Mouse (Mus musculus): ENCODE results near the gene Csk. TPM values are rescaled to one million over a fixed set of nuclear protein-coding genes. Genes with fewer than 3 reads are reported as not detected.
A peak's percentile ranks its signal among the peaks of the same experiment; 100 is the strongest.

Csk gene
- polyA plus RNA-seq, 1 experiment from 2014 or later = 29.9 TPM

- Histone ChIP-seq H3K9me3 (replicated peaks; ENCODE audit: control insufficient read depth, low read length) (peaks cover 2% of the 10 kb centered on the region; the same call in 1 of the 2 replicates), H3K27me3 (ENCODE audit: control insufficient read depth, insufficient read depth, low read length) (no peaks in the 10 kb centered on the region), H3K36me3 (ENCODE audit: control insufficient read depth, insufficient read depth) (no peaks in the 10 kb centered on the region), H3K4me3 (ENCODE audit: low read length) (no peak overlapping the region), H3K27ac (ENCODE audit: low read length) (no peak overlapping the region), H3K4me2 (ENCODE audit: low read depth, low read length) (no peak overlapping the region), H3K9ac (ENCODE audit: low read length) (no peak overlapping the region), H3K4me1 (ENCODE audit: control insufficient read depth, insufficient read depth, low read length) (no peaks in the 10 kb centered on the region)
- 47% methylated on average over 7 of the region's 7 CpGs for WGBS
- no peak for ATAC-seq (replicated peaks; ENCODE audit: extremely low read depth, insufficient read depth, low FRiP score)
Observed at GRCm38 (mm10) chr9:57664616-57665015, 11.2 kb upstream of the Csk start.

DNA sequence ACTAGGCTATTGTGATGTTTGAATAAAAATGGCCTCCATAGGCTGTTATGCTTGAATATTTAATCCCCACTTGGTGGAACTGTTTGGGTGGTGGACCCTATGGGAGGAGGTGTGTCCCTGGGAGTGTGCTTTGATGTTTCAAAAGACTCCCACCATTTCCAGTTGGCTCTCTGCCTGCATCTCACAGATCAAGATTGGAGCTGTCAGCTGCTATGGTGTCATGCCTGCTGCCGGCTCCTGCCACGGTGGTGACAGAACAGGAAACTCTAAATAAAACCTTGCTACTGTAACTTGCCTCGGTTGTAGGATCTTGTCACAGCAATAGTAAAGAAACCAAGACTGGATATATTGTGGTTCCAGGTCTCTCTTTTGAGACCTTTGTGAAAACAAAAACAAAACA lies 8.1 kb upstream of the Csk start:
- ATAC-seq (replicated peaks; ENCODE audit: extremely low read depth, insufficient read depth, low FRiP score) = no peak
- H3K4me1 ChIP-seq (ENCODE audit: control insufficient read depth, insufficient read depth, low read length) = no peaks in the 10 kb centered on the region
- no peak overlapping the region for H3K9ac ChIP-seq (ENCODE audit: low read length)
- no peak overlapping the region for H3K27ac ChIP-seq (ENCODE audit: low read length)
- no peaks in the 10 kb centered on the region for H3K27me3 ChIP-seq (ENCODE audit: control insufficient read depth, insufficient read depth, low read length)
- H3K36me3 ChIP-seq (ENCODE audit: control insufficient read depth, insufficient read depth) = no peaks in the 10 kb centered on the region
- no peak overlapping the region for H3K4me3 ChIP-seq (ENCODE audit: low read length)
- H3K9me3 ChIP-seq (replicated peaks; ENCODE audit: control insufficient read depth, low read length) = peaks cover 2% of the 10 kb centered on the region; the same call in 1 of the 2 replicates
- WGBS = 11% methylated on average over 3 of the region's 3 CpGs
- H3K4me2 ChIP-seq (ENCODE audit: low read depth, low read length) = no peak overlapping the region

DNA sequence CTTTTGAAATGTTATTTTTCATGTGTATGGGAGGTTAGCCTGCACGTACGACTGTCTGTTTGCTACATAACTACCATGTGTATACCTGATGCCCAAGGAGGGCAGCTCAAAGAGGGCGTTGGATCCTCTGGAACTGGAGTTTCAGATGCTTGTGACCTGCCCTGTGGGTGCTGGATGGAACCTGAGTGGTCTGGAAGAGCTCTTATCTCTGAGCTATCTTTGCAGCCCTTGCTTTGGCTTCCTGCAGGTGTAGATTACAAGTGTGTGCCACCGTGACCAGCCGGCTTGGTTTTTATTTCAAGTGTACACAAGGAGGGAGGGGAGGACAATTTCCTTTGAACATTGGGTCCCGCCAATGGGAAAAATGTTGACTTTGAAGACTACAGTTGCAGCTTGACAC lies 7.1 kb upstream of the Csk start:
- no peak for ATAC-seq (replicated peaks; ENCODE audit: extremely low read depth, insufficient read depth, low FRiP score)

DNA sequence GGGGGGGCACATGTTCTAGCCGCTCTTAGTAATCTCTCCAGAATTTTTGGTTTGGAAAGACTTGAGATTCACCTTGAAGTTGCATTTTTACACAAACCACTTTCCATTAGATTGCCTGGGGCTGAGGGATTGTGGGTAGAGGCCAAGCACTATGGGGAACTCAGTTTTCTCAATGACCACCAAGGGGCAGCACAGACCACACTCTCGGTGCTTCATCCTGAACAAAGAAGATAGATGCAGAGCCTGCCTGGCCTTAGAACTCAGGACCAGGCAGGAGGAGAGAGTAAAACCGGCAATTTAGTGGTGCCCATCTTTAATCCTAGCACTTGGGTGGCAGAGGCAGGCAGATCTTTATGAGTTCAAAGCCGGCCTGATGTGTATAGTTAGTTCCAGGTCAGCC lies 6.3 kb upstream of the Csk start:
- ATAC-seq (replicated peaks; ENCODE audit: extremely low read depth, insufficient read depth, low FRiP score) = peak; percentile 65; the same call in 1 of the 2 replicates
- WGBS = 18% methylated on average over 4 of the region's 4 CpGs
- peaks cover 2% of the 10 kb centered on the region; the same call in 1 of the 2 replicates for H3K9me3 ChIP-seq (replicated peaks; ENCODE audit: control insufficient read depth, low read length)

More for the DNA sequence above, 7.1 kb upstream of the Csk start:
- peaks cover 2% of the 10 kb centered on the region; the same call in 1 of the 2 replicates for H3K9me3 ChIP-seq (replicated peaks; ENCODE audit: control insufficient read depth, low read length)
- H3K36me3 ChIP-seq (ENCODE audit: control insufficient read depth, insufficient read depth) = no peaks in the 10 kb centered on the region
- 51% methylated on average over 6 of the region's 6 CpGs for WGBS
- no peak overlapping the region for H3K4me2 ChIP-seq (ENCODE audit: low read depth, low read length)
- no peaks in the 10 kb centered on the region for H3K27me3 ChIP-seq (ENCODE audit: control insufficient read depth, insufficient read depth, low read length)
- H3K4me3 ChIP-seq (ENCODE audit: low read length) = no peak overlapping the region
- no peak overlapping the region for H3K9ac ChIP-seq (ENCODE audit: low read length)
- peaks cover 4% of the 10 kb centered on the region; the same call in 1 of the 2 replicates for H3K4me1 ChIP-seq (ENCODE audit: control insufficient read depth, insufficient read depth, low read length)
- H3K27ac ChIP-seq (ENCODE audit: low read length) = no peak overlapping the region

DNA sequence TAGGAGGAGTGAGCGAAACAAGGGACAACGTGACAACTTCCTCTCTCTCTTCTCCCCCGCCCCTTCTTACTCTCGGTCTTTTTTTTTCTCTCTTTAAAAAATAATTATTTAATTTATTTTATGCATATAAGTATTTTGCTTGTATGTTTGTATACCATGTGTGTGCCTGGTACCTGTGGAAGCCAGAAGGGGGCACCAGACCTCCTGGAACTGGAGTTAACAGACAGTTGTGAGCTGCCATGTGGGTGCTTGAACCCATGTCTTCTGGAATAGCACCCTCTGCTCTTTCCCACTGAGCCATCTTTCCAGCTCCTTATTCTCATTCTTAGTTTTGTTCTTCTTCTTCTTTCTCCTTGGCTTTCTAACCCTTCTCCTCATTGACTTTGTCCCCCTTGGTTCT lies 5.5 kb upstream of the Csk start:
- no peak overlapping the region for H3K4me3 ChIP-seq (ENCODE audit: low read length)
- H3K9me3 ChIP-seq (replicated peaks; ENCODE audit: control insufficient read depth, low read length) = peaks cover 2% of the 10 kb centered on the region; the same call in 1 of the 2 replicates
- H3K4me1 ChIP-seq (ENCODE audit: control insufficient read depth, insufficient read depth, low read length) = peaks cover 4% of the 10 kb centered on the region; the same call in 1 of the 2 replicates
- WGBS = 83% methylated on average over 4 of the region's 4 CpGs
- H3K27ac ChIP-seq (ENCODE audit: low read length) = no peak overlapping the region
- ATAC-seq (replicated peaks; ENCODE audit: extremely low read depth, insufficient read depth, low FRiP score) = no peak
- no peak overlapping the region for H3K4me2 ChIP-seq (ENCODE audit: low read depth, low read length)
- no peak overlapping the region for H3K9ac ChIP-seq (ENCODE audit: low read length)
- H3K36me3 ChIP-seq (ENCODE audit: control insufficient read depth, insufficient read depth) = no peaks in the 10 kb centered on the region
- peaks cover 4% of the 10 kb centered on the region; the same call in 1 of the 2 replicates for H3K27me3 ChIP-seq (ENCODE audit: control insufficient read depth, insufficient read depth, low read length)

More for the DNA sequence above, 6.3 kb upstream of the Csk start:
- 0 out of 2 replicates have a peak, but pooled peaks cover 2% of the 10 kb centered on the region for H3K27me3 ChIP-seq (ENCODE audit: control insufficient read depth, insufficient read depth, low read length)
- H3K4me2 ChIP-seq (ENCODE audit: low read depth, low read length) = no peak overlapping the region
- H3K4me3 ChIP-seq (ENCODE audit: low read length) = no peak overlapping the region
- no peaks in the 10 kb centered on the region for H3K36me3 ChIP-seq (ENCODE audit: control insufficient read depth, insufficient read depth)
- H3K4me1 ChIP-seq (ENCODE audit: control insufficient read depth, insufficient read depth, low read length) = peaks cover 4% of the 10 kb centered on the region; the same call in 1 of the 2 replicates
- H3K27ac ChIP-seq (ENCODE audit: low read length) = no peak overlapping the region
- no peak overlapping the region for H3K9ac ChIP-seq (ENCODE audit: low read length)

- Histone ChIP-seq H3K27ac (ENCODE audit: low read length) (no peak overlapping the region), H3K4me1 (ENCODE audit: control insufficient read depth, insufficient read depth, low read length) (peaks cover 4% of the 10 kb centered on the region; the same call in 1 of the 2 replicates), H3K9ac (ENCODE audit: low read length) (no peak overlapping the region), H3K36me3 (ENCODE audit: control insufficient read depth, insufficient read depth) (no peaks in the 10 kb centered on the region), H3K4me2 (ENCODE audit: low read depth, low read length) (no peak overlapping the region), H3K27me3 (ENCODE audit: control insufficient read depth, insufficient read depth, low read length) (peaks cover 4% of the 10 kb centered on the region; the same call in 1 of the 2 replicates), H3K4me3 (ENCODE audit: low read length) (no peak overlapping the region), H3K9me3 (replicated peaks; ENCODE audit: control insufficient read depth, low read length) (no peaks in the 10 kb centered on the region)
- WGBS = 45% methylated on average over 4 of the region's 4 CpGs
- ATAC-seq (replicated peaks; ENCODE audit: extremely low read depth, insufficient read depth, low FRiP score) = no peak
Observed at GRCm38 (mm10) chr9:57657843-57658242, 4.4 kb upstream of the Csk start.

- Histone ChIP-seq H3K9ac (ENCODE audit: low read length) (no peak overlapping the region), H3K9me3 (replicated peaks; ENCODE audit: control insufficient read depth, low read length) (no peaks in the 10 kb centered on the region), H3K4me2 (ENCODE audit: low read depth, low read length) (no peak overlapping the region), H3K36me3 (ENCODE audit: control insufficient read depth, insufficient read depth) (no peaks in the 10 kb centered on the region), H3K27me3 (ENCODE audit: control insufficient read depth, insufficient read depth, low read length) (peaks cover 4% of the 10 kb centered on the region; the same call in 1 of the 2 replicates), H3K27ac (ENCODE audit: low read length) (no peak overlapping the region), H3K4me1 (ENCODE audit: control insufficient read depth, insufficient read depth, low read length) (peaks cover 4% of the 10 kb centered on the region; the same call in 1 of the 2 replicates), H3K4me3 (ENCODE audit: low read length) (no peak overlapping the region)
- WGBS = 75% methylated on average over 19 of the region's 19 CpGs
- ATAC-seq (replicated peaks; ENCODE audit: extremely low read depth, insufficient read depth, low FRiP score) = no peak
Observed at GRCm38 (mm10) chr9:57656631-57657350, 3.4 kb upstream of the Csk start.

DNA sequence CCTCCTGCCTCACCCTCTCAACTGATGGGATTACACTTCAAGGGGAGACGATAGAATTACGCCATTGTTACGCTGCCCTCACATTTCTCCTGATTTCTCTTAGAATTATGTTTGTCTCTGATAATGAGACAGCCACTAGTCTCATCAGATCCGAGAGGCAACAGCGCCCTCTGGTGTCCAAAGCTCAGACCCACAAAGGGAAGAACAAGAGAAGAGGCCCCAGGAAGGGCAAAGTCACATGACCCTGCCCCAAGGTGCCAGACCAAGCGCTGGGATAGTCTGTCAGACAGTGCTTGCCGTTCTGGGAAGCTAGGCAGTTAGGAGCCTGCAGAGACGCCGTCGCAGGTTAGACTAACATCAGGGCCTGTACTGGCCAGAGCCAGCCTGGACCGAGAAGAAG lies 2.3 kb upstream of the Csk start:
- Histone ChIP-seq H3K9me3 (replicated peaks; ENCODE audit: control insufficient read depth, low read length) (no peaks in the 10 kb centered on the region), H3K27me3 (ENCODE audit: control insufficient read depth, insufficient read depth, low read length) (peaks cover 4% of the 10 kb centered on the region; the same call in 1 of the 2 replicates), H3K9ac (ENCODE audit: low read length) (peak overlapping the region; percentile 49), H3K4me1 (ENCODE audit: control insufficient read depth, insufficient read depth, low read length) (peaks cover 4% of the 10 kb centered on the region; the same call in 1 of the 2 replicates), H3K36me3 (ENCODE audit: control insufficient read depth, insufficient read depth) (no peaks in the 10 kb centered on the region), H3K27ac (ENCODE audit: low read length) (no peak overlapping the region), H3K4me2 (ENCODE audit: low read depth, low read length) (peak overlapping the region; percentile 55), H3K4me3 (ENCODE audit: low read length) (peak overlapping the region; percentile 14)
- peak; percentile 63 for ATAC-seq (replicated peaks; ENCODE audit: extremely low read depth, insufficient read depth, low FRiP score)
- 2% methylated on average over 11 of the region's 11 CpGs for WGBS

DNA sequence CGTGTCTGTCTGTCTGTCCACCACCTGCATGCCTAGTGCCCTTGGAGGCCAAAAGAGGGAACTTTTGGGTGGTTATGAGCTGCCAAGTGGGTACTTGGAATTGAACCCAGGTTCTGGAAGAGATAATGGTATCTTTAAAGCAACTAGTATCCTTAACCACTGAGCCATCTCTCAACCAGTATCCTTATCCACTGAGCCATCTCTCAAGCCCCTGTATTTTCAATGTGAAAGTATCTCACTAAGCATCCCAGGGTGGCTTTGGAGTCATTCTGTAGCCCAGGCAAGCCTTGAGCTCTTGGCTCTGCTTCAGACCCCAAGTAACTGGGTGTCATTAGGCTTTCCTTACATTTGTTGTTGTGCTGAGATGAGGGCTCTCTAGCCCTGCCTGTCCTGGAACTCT lies 1.5 kb upstream of the Csk start:
- Histone ChIP-seq H3K4me3 (ENCODE audit: low read length) (no peak overlapping the region), H3K27ac (ENCODE audit: low read length) (no peak overlapping the region), H3K9me3 (replicated peaks; ENCODE audit: control insufficient read depth, low read length) (no peaks in the 10 kb centered on the region), H3K4me2 (ENCODE audit: low read depth, low read length) (no peak overlapping the region), H3K27me3 (ENCODE audit: control insufficient read depth, insufficient read depth, low read length) (peaks cover 4% of the 10 kb centered on the region; the same call in 1 of the 2 replicates), H3K4me1 (ENCODE audit: control insufficient read depth, insufficient read depth, low read length) (peaks cover 4% of the 10 kb centered on the region; the same call in 1 of the 2 replicates), H3K9ac (ENCODE audit: low read length) (no peak overlapping the region), H3K36me3 (ENCODE audit: control insufficient read depth, insufficient read depth) (no peaks in the 10 kb centered on the region)
- ATAC-seq (replicated peaks; ENCODE audit: extremely low read depth, insufficient read depth, low FRiP score) = no peak
- 93% methylated on average over 1 of the region's 1 CpGs for WGBS
